Mouse (Mus musculus) megakaryocyte progenitor cell, adult 5-6 weeks (primary cell): ENCODE measurements at regions not wholly inside any gene's neighbourhood (a gene's known extent, or its start where the extent isn't known, plus 50 kb on each side); places are given as distances from the start of the nearest gene placed in this dataset.

ENCODE experiments used
- ATAC-seq: replicated peaks from 2 replicates; pipeline ENCODE4 v1.8.0; 2016; ENCODE audit warnings: mild to moderate bottlenecking, moderate TSS enrichment, inconsistent platforms; ENCODE audit not compliant: poor library complexity

DNA sequence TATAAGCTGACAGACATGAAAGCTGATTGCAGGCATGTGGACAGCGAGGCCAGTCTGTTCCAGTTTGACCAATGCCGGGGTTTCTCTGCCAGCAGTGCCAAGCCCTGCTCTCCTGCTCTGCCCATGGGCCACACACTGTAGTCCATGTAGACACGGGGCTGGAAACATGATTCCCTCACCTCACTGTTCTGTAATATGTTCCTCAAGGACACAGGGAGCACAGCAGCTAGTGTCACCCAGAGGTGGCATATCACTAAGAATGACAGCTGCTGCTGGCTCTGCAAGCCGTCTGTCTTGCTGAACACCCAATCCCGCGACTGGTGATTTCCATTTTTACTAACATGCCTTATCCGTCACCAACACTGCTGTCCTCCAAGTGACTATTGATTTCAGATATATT, 339.9 kb downstream of the Lpin1 start:
- ATAC-seq: no peak

DNA sequence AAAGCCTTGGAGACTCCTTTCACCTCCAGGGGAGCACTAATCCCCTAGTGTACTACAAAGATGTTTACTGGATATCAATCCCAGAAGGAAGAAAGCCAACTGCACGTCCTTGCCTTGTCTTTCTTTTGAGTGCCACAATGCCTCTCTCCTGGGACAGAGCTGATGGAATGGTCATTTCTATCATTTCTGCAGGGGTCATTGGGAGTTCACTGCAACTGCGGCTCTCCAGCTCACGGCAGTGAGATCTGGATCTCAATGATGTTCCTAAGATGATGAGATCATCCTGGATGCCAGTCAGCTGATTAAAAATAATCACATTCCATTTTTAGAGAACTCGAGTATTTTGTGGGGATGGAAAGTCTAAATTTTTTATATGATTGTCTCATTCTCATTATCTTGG, 341.1 kb downstream of the Lpin1 start:
- ATAC-seq: no peak

DNA sequence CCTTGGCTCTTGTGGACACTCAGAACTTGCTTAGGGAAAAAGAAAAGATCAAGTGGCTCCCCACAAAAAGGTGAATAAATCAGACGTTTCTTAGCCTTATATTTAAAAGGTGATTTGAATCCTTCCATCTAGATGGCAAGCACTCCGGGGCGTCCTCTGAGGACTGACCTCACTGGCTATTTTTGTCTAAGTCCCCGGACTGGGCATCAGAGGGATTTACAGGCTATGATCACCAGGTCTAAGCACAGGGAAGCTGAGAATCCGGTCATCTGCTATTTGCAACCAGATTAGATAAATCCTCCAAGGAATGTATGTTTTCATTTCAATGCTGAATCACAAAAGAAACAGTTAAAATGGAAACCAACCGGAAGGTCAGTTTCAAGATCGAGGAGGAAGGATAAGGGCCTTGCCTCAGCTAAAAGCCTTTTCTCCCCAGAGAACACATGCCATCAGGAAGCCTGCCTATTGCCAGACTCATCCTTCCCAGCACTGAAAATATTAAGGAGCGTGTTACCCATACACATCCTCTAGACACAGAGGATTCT, 342.1 kb downstream of the Lpin1 start:
- no peak for ATAC-seq

DNA sequence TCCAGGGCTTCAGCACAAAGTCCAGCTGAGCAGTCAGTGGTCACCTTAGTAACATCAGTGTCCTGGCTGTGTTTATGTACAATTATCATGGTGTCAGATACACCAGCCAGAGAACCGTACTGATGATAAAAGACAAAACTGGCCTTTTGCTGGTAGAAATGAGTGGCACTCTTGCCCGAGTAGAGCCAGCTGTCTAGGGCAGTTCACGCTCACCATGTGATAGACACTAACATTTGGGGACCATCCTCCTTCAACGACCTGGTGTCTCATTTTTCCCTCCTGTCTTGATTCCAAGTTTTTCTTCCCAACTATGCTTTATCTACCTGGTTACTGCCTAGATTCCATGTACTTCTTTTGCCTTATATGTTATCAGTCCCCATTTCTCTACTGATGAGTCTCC, 349.3 kb downstream of the Lpin1 start:
- no peak for ATAC-seq

DNA sequence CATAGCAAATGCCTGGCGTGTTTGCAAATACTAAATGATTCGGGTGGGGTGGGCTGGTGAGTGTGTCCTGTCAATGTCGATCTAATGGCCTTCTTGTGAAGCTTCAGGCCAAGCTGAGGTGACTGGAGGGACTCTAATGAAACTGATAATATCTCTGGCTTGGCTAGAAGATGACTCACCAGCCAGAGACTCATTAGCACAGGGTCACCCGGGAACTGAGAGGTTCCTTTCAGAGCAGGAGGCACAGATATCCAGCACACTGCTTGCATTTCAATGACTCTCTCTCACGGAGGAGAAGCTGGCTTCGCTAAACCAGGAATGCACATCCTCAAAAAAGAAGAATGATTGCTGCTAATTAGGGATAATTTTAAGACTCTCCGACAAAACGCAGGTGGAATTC, 349.8 kb downstream of the Lpin1 start:
- no peak for ATAC-seq

DNA sequence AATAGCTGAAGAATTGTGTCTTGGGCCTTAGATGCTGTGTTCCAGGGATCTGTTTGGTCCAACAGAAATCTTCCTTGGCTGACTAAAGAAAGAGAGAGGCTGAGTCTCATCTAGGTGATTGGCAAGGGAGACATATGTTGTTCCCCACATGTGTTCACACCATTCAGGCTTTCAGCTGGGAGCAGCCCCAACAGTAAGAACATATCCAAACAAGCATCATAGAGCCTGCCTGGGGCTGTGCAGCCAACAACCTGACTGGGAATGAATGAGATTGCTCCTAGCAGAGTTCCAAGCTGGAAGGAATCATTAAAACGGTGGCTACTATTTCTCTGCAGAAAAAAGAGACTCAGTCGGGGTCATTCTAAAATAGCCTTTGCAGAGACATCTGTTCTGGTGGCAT, 350.3 kb downstream of the Lpin1 start:
- ATAC-seq: no peak

DNA sequence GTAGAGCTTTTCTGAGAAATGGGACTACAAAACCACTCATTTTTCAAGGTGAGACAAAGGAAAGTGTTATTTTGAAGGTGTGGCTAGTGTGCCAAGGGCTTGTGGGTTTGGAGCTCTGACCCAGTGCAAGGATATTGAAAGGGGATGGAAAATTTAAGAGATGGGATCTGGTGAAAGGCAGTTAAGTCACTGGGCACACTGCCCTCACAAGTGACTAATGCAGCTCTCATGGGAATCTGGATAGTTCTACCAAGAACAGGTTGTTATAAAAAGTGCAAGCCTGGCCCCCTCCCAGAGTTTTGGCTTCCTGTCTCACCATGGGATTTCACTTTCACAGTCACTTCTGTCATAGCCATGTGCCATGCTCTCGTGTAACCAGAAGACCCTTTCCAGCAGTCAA, 360.1 kb downstream of the Lpin1 start:
- ATAC-seq: no peak

DNA sequence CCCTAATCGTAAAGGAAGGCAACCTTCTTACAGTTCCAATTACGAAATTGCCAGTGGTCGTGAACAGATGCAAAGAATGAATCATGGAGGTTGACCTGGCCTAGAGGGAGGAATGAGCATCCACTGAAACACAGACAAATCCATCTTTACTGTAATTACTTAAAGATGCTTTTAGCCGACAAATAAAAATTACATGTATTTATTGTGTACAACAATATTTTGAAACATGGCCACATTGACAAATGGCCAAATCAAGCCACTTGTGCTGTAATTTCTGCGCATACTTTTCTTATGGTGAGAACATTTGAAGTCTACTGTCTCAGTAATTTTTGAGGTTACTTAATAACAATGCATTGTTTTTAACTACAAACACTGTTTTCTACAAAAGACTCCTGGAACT, 360.7 kb downstream of the Lpin1 start:
- no peak for ATAC-seq

DNA sequence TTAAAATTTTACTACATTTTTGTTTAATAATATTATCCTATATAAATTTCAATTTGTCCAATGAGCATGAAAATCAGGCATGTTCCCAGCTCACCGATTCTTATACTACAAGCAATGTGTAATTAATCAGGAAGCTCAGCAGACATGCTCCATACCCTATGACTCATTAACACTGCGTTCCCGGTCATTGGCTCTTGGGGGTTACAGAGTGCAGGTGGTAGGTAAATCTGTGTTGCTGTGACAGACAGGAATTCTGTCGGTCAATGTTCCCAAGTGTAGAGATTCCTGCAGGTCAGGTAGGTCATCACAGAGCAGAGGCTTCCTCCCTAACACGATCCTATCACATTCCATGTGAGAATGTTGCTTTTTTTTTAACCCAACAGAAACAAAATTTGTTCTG, 371.0 kb downstream of the Lpin1 start:
- ATAC-seq: no peak

DNA sequence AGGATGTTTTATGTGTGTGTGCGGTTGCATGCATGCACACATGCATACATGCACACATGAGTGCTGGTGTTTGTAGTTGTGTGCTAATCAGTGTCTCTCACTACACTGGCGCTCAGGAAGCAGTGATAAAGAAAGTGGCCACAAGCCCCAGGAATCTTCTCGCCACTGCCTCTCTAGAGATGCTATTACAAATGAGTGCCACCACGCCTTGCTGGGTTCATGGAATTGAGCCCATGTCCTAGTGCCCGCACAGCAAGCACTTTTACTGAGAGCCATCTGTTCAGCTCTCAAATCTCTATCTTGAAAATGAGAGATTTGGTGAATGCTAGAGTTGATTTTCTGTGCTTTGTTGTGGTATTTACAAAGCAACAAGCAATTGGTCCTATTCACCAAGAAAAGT, 373.3 kb downstream of the Lpin1 start:
- no peak for ATAC-seq

DNA sequence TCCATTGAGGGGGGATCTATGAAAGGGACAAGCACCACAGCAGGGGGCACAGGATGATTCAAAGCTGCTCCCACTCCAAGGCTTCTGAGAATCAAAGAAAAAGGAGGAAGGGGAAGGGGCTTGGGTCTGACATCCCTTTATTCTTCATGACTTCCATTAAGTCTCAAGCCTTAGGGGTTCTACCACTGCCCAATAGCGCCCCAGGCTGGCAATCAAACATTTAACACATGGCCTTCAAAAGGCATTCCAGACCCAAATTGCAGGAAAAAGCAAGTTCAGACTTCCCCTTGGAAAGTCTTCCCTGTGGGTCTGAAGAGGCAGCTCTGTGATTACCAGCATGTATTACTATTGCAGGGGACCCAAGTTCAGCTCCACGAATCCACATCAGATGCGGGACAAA, 377.2 kb downstream of the Lpin1 start:
- ATAC-seq: 0 out of 2 replicates have a peak, but pooled peaks have one; percentile 50

DNA sequence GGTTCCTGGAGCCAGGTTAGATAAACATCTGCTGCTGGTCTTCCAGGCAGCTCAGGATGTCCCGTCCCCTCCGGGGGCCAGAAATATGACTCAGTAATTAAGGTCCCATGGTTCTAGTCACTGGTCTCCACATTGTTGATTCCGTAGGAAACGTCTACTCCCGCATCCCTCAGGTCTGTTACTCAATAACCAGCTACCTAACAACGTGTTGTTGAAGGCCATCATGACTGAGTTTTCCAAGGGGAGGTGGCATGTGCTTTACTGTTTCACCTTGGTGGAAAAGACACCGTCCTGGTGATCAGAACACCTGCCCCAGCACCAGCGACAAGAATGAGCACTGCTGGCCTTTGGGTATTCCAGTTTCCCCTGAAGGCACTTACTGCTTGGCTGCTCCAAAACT, 377.9 kb downstream of the Lpin1 start:
- ATAC-seq: no peak

DNA sequence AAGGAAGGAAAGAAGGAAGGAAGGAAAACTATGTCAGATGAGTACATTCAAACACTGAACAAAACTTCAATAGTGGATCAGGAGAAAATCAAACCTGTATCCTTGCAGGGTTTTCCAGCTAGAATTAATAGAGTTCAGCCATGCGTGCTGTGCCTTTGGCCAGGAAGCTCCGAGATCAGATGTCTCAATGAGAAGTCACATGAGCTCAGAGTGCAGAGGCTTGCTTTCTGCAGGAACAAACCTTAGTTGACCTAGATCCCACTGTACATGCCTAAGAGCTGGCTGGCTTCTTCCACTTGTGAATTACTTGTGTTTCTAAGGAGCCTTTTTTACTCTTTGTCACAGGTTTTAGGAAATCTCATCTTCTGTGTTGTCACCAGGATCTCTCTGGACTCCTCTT, 378.7 kb downstream of the Lpin1 start:
- no peak for ATAC-seq

DNA sequence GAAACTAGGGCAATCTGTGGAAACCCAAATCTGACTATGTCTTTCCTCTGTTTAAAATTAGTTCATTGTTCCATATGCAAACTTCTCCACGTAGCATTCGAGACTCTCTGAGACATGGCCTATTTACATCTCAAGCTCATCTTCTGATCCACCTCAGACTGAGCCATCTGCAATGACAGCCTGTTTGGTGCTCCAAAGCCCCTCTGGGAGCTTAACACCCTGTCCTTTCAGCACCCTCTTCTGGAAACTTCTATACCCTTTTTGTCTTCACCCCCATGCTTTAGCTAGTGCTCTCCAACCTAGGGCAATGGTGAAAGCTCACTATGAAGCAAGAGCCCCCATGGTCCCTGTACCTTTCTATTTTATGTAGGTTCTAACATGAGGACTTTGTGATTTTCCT, 379.7 kb downstream of the Lpin1 start:
- peak; percentile 85 for ATAC-seq

DNA sequence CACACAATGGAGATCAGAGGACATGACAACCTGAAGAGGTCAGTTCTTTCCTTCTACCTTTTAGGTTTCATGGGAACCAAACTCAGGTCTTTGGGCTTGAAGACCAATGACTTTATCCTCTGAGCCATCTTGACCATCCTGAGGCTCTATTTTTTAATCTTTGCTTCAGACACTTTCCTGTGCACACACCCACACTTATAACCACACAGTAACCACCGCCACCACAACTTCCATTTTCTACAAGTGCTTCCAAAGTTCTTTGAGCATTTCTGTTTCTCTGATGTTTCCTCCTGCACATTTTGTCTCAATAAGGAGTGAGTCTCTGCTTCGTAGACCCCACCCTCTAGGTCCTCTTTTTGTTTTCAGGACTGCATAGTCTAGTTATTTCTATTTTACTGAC, 385.3 kb downstream of the Lpin1 start:
- peak; percentile 65 for ATAC-seq

DNA sequence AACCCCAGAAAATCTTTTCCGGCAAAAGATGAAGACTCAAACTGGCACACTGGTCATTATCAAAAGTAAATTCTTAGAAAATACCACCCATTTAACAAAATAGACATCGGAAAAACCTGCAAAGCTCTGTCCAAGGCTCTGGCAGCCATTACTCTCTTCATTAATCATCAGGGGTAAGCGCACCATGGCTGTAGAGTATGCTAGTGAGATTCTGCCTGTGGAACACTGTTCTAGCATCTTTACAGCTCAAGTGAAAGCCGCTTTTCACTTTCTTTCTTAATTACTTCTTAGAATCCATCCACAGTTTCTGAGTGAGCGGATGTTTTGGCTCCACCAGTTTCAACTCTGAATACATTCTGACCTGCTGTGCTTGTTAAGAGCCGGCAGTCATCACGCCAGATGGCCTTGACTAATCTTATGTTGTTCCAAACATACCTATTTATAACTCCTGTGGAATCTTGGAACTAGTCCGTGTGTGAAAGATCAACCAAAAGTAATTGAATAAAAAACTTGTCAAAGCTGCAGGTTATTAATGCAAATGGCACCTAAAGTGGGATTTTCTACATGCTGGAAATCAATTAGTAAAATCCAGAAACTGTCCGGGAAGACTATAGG, 387.8 kb downstream of the Lpin1 start:
- ATAC-seq: no peak

DNA sequence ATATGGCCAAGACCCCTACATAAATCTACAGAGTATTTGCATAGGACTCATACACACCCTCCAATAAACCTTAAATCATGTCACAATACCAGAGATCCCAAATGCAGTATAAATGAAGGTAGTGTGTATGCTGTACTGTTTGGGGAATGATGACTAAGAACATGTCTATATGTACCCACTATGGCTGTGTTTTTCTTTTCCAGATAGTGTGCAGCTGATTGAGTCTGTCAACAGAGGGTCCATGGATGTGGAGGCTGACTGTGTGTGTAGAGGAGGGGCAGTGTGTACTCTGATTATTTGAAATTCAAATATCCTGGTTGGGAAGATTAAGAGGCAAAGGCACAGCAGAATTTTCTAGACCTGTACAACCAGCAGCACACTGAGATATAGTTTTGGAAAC, 388.6 kb downstream of the Lpin1 start:
- ATAC-seq: no peak

DNA sequence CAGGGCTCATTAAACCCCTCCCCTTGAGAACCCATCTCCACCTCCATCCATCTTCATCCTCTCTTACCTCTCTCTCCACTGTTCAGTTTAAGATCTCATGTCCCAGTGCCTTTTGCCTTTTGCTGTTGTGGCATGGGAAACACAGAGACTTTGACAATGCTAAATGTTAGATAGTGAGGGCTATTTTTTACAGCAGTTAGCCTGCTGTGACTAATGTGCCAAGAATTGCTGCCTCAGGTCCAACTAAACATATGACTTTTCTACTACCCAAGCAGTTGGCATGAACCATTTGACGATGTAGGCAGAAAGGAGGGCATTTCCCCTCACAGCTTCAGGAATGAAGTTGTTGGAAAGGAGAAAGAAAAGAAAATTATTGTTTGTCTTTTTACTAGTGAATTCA, 389.6 kb downstream of the Lpin1 start:
- no peak for ATAC-seq

DNA sequence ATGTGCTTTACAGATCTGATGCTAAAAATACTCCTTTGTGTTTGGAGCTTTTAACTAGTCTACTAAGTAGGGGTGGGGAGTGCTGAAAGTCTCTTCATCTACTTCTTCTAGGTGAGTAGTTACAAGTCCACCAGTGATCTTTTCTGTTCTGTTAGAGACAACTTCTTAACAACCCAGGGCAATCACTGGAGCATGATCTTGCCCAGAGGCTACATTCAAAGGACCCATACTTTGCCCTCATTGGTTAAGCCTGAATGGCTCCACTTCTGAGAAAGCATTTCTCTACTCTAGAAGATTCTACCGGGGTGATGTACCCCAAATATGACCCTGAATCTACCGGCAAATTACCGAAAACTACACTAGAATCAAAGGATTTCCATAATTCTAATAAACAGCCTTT, 390.2 kb downstream of the Lpin1 start:
- no peak for ATAC-seq

DNA sequence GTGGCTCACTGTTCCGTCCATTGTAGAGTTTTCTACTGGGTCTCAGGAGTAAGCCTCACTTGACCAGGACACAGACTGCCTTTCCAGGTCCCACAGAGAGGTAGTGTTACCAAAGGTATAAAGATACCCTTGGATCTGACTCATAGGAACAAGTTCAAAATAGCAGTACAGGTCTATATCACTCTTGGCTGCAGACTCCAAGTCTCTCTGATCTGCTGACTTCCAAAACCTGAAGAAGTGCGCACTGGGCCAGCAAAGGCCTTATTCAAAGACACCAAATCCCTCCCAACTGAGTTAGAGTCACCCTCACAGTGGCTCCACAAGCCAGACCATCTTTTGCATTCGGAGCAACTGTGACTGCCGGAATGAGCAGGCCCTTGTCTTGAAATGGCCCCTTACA, 391.9 kb downstream of the Lpin1 start:
- ATAC-seq: no peak

DNA sequence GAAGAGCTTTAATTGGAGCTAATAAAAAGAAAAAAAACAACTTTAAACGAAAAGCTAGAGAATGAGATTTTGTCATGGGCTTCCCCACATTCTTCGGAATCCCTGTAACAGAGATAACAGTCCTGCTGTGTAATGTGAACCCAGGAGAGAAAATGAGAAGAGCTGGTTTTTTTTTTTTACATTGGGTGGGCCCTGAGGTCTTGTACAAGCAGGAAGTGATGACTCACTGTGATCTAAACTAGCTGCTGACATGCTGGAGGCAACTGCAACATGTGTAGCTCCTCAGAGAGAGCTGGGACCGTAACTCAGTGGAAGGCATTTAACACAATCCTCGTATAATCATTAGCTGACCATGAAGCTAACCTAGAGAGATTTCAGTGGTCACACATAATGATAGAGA, 393.8 kb upstream of the Trib2 start:
- peak; percentile 95 for ATAC-seq

DNA sequence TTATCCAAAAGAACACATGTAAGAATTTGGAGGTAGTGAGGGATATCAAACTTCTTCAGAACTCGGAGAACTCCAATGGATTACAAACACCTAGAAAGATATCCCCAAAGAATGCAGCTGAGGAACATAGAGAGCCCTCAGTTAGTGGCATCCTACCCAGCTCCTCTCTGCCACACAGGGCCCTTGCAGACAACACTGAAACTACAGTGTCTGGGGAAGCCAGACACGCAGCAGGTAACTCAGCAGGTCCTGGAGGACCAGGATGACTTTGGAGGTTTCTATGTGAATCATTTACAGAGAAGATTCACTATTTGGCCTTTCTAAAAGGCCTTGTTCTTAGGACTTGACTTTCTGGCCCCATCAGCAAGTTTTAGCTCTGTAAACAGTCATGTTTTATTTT, 393.4 kb upstream of the Trib2 start:
- no peak for ATAC-seq

DNA sequence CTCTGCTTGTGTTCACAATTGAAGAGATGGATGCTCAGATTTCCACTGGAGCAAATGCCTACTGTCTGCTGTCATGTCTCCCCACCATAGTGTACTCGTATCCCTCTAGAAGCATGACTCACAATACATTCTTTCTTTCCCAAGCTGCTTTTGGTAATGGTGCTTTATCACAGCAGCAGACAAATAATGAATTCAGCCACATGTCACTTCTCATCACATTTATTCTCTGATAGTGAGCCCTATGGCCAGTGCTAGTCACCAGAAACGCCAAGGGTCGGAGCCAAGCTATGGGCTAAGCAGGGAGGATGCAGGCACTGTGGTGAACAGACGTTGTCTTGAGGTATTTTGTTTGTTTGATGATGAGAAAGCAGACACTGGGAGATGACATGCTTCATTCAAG, 388.2 kb upstream of the Trib2 start:
- no peak for ATAC-seq
